Mouse (Mus musculus): ENCODE measurements around the gene Glt8d2.
"Not testable (repeated sequence)": the region's sequence is repeated elsewhere in the genome, so short reads cannot be mapped to it uniquely, and the experiment has no call there.

DNA sequence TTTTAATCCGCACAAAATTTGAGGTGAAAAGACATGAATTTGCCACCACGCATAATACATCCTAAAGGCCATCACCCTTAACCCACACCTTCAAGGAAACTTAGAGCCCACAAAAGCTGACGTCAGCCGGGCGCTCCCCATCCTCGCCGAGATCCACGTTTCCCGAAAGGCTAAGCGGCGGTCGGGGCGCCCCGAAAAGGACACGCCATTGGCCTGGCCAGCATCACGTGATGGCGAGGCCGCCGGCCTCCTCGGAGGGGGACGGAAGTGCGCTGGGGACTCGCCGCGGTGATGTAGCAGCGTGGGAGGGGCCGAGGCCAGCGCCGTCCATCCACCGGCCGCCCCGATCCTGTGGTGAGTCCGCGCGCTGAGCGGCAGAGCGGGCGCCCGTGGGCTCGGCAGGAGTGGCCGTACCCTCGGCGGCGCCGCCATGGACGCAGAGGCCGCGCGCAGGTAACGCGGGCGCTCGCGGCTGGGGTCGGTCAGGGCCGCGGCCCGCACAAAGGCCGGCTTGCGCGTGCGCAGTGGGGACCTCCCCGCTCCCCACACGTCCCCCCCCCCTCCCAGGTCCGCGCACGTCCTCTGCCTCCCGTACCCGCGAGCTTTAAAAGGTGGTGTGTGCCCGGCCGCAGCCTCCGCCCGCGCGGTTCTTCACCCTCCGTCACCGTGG is 60.7 kb downstream of the Glt8d2 start, which contains the start of gene Tdg:
- peak; percentile 49 for TF ChIP-seq POLR2A (IDR thresholded peaks at IDR 0.05; ENCODE audit: insufficient read length, low read depth)
- TF ChIP-seq MAX (IDR thresholded peaks at IDR 0.05; ENCODE audit: low read depth); REST (IDR thresholded peaks at IDR 0.05; ENCODE audit: insufficient read depth, insufficient read length); SRF (IDR thresholded peaks at IDR 0.05; ENCODE audit: control insufficient read depth, insufficient read length, low read depth); TCF12 (IDR thresholded peaks at IDR 0.05; ENCODE audit: insufficient read depth, poor library complexity, severe bottlenecking): not testable (repeated sequence)
- peak; percentile 89 for TF ChIP-seq USF1 (IDR thresholded peaks at IDR 0.05; ENCODE audit: low read depth)

All from myocyte (in vitro differentiated cells).